Comparison of ENCODE assay signal across 14 mouse cellular contexts in the genomic region with DNA sequence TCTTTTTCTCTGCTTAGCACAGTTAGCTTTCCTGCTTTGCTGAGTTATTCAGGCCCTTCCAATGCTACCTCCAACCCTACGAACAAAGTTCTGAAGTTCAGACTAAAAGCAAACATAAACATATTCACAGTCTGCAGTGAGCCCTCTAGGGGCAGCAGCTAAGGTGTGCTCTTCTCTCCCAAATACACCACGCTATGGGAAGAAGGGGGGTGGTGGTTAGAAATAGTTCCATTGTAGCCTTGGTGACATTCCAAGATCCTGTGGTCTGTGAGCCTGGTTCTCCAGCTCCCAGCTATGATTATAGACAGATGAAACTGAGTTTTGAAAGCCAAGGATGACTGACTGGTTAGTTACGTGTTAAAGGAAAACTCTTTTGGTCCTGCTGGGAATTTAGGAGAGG. TPM values are rescaled to one million over a fixed set of nuclear protein-coding genes. Genes with fewer than 3 reads are reported as not detected.
A peak's percentile ranks its signal among the peaks of the same experiment; 100 is the strongest.
DNase-seq lines count a peak whose midpoint lies in the region; ATAC-seq and TF ChIP-seq lines count a peak whose summit lies in the region.
"Had no signal": no experiment of that assay in that cellular context is flagged by ENCODE, and none has a peak within 500 bp of the region (broad histone marks: within the 10 kb centered on the region; RNA-seq: fewer than 3 reads in every experiment).

No protein-coding gene starts in this region.

- no peak for TF ChIP-seq POLR2A in heart, adult 2 months (IDR thresholded peaks at IDR 0.05; ENCODE audit: insufficient read depth, low read depth, low read length)

- TF ChIP-seq CTCF in heart, adult 2 months (IDR thresholded peaks at IDR 0.05): peak; percentile 52
- peak; percentile 35; the same call in 1 of the 2 replicates for TF ChIP-seq CTCF in liver, embryonic 14.5 days (IDR thresholded peaks at IDR 0.05; ENCODE audit: low read depth)
- peak; percentile 12; the same call in 1 of the 2 replicates for TF ChIP-seq CTCF in E14TG2a.4 (conservative IDR thresholded peaks at IDR 0.05; ENCODE audit: low read length)

- TF ChIP-seq EP300 in heart, adult 2 months (IDR thresholded peaks at IDR 0.05; ENCODE audit: insufficient read depth, low read depth, low read length): no peak
- TF ChIP-seq EP300 in liver, embryonic 14.5 days (IDR thresholded peaks at IDR 0.05; ENCODE audit: low read depth): no peak

- DNase-seq in heart, adult 2 months: no peak
- DNase-seq in heart, postnatal 36 days: no peak
- DNase-seq in liver, embryonic 14.5 days (ENCODE audit: low read depth in 3 of 3, low spot score in 3 of 3): no peak
- no peak for DNase-seq in liver
- DNase-seq in limb, embryonic 10.5 days (ENCODE audit: low spot score): no peak
- no peak for DNase-seq in right cerebral cortex, postnatal 25 days
- DNase-seq in testis, postnatal 14 days (ENCODE audit: low spot score): no peak
- DNase-seq: adrenal gland, postnatal 10 days; cerebellum, adult 9-11 months; kidney, postnatal 25 days had no signal

- peaks cover 4% of the 10 kb centered on the region; the same call in 1 of the 2 replicates for H3K36me3 ChIP-seq in heart, adult 2 months (ENCODE audit: control insufficient read depth, insufficient read depth, low read length)
- H3K36me3 ChIP-seq in liver, embryonic 14.5 days (replicated peaks; ENCODE audit: control insufficient read depth, insufficient read depth, low read depth): no peaks in the 10 kb centered on the region
- no peaks in the 10 kb centered on the region for H3K36me3 ChIP-seq in E14TG2a.4 (ENCODE audit: insufficient read depth, low read length)
- H3K36me3 ChIP-seq in limb, embryonic 10.5 days: peaks cover 59% of the 10 kb centered on the region
- H3K36me3 ChIP-seq: limb, embryonic 13.5 days had no signal

- no peak overlapping the region for H3K4me3 ChIP-seq in heart, adult 2 months
- no peak overlapping the region for H3K4me3 ChIP-seq in liver, embryonic 14.5 days (ENCODE audit: insufficient read depth in 1 of 2, low read depth in 2 of 2, low read length in 2 of 2)
- H3K4me3 ChIP-seq in E14TG2a.4 (replicated peaks; ENCODE audit: low read length): no peak overlapping the region
- no peak overlapping the region for H3K4me3 ChIP-seq in limb, embryonic 10.5 days
- H3K4me3 ChIP-seq: limb, embryonic 13.5 days had no signal

- no peaks in the 10 kb centered on the region for H3K27me3 ChIP-seq in heart, adult 2 months (ENCODE audit: control insufficient read depth, insufficient read depth, low read length)
- no peaks in the 10 kb centered on the region; the same call in 1 of the 2 replicates for H3K27me3 ChIP-seq in liver, embryonic 14.5 days (ENCODE audit: control insufficient read depth, insufficient read depth, low read length)
- 0 out of 2 replicates have a peak, but pooled peaks cover 9% of the 10 kb centered on the region for H3K27me3 ChIP-seq in E14TG2a.4 (ENCODE audit: insufficient read depth, low read length)
- H3K27me3 ChIP-seq in limb, embryonic 10.5 days (ENCODE audit: low read depth, poor library complexity, severe bottlenecking): no peaks in the 10 kb centered on the region
- H3K27me3 ChIP-seq: limb, embryonic 13.5 days had no signal

- no peak overlapping the region for H3K4me2 ChIP-seq in liver, embryonic 14.5 days (ENCODE audit: low read depth)
- H3K4me2 ChIP-seq: limb, embryonic 13.5 days had no signal

- no peak overlapping the region for H3K27ac ChIP-seq in heart, adult 2 months
- H3K27ac ChIP-seq in liver, embryonic 14.5 days: no peak overlapping the region
- H3K27ac ChIP-seq in limb, embryonic 10.5 days: peak overlapping the region; percentile 8; the same call in 1 of the 2 replicates
- H3K27ac ChIP-seq: limb, embryonic 13.5 days had no signal

- H3K79me2 ChIP-seq in heart, adult 2 months (replicated peaks; ENCODE audit: control insufficient read depth, insufficient read depth, low read length): no peaks in the 10 kb centered on the region

- H3K9me3 ChIP-seq in liver, embryonic 14.5 days (ENCODE audit: control insufficient read depth, low read length): no peaks in the 10 kb centered on the region
- H3K9me3 ChIP-seq in E14TG2a.4 (ENCODE audit: low read length): no peaks in the 10 kb centered on the region
- no peaks in the 10 kb centered on the region for H3K9me3 ChIP-seq in limb, embryonic 10.5 days (replicated peaks)
- H3K9me3 ChIP-seq: limb, embryonic 13.5 days; megakaryocyte, embryonic 14.5 days had no signal

- H3K4me1 ChIP-seq in heart, adult 2 months (ENCODE audit: control insufficient read depth, insufficient read depth, low read length): no peaks in the 10 kb centered on the region
- H3K4me1 ChIP-seq in liver, embryonic 14.5 days (replicated peaks; ENCODE audit: control insufficient read depth in 2 of 2, insufficient read depth in 2 of 2, low read length in 1 of 2): peaks cover 0 to 8% of the 10 kb centered on the region in 2 experiments; a peak in 2 of 4 replicates
- no peaks in the 10 kb centered on the region for H3K4me1 ChIP-seq in E14TG2a.4 (replicated peaks; ENCODE audit: low read depth, low read length)
- H3K4me1 ChIP-seq in limb, embryonic 10.5 days: peaks cover 45% of the 10 kb centered on the region

- peak; percentile 14; the same call in 1 of the 2 replicates for ATAC-seq in liver, embryonic 14.5 days (ENCODE audit: insufficient read depth)
- ATAC-seq: CD4-positive, CD25-positive, alpha-beta regulatory T cell, adult 4 months had no signal

- WGBS in heart, adult 2 months: 52% methylated on average over 3 of the region's 3 CpGs
- 41% methylated on average over 3 of the region's 3 CpGs for WGBS in liver, embryonic 14.5 days (ENCODE audit: insufficient replicate concordance)
- 71% methylated on average over 3 of the region's 3 CpGs for WGBS in limb, embryonic 10.5 days

- intact Hi-C loops in heart, adult 2 months (cut with DNase I): no loop called here
- intact Hi-C loops in heart, postnatal 36 days (cut with DNase I): loop anchor here (10.0 kb wide), 1 partner anchor 982 kb away; no protein-coding TSS in a partner anchor

- H3K9ac ChIP-seq in heart, adult 2 months (ENCODE audit: low read depth, low read length): no peak overlapping the region
- H3K9ac ChIP-seq in liver, embryonic 14.5 days (replicated peaks): no peak overlapping the region
- H3K9ac ChIP-seq: limb, embryonic 13.5 days had no signal

RNA-seq across cellular contexts. Expression of a gene that starts 13.6 kb away (rescaled TPM):
- total RNA-seq in heart, adult 2 months (2021): 1 to 10 TPM; 4.4 to 5.0 TPM
- 3.1 and 8.1 TPM in 2 replicates for polyA plus RNA-seq in heart, adult 2 months (2012; rRNA removed)
- 10 to 100 TPM in 1 of 2 experiments, 1 to 10 TPM in 1; 7.1 to 10.1 TPM for total RNA-seq in heart, postnatal 36 days (2021)
- 2.9 and 4.0 TPM in 2 replicates for polyA plus RNA-seq in liver, embryonic 14.5 days (2012; rRNA removed)
- 5.6 and 6.1 TPM in 2 replicates for polyA plus RNA-seq in liver, embryonic 14.5 days (2014; fragmentation: Nextera tagmentation; extraction: Ambion mirVana)
- polyA plus RNA-seq in limb, embryonic 10.5 days (2016; fragmentation: Nextera tagmentation; extraction: Ambion mirVana): 371 and 448 TPM in 2 replicates

Comparison
In these comparisons a context has a peak if more than half of its experiments do, and no peak if none do; other contexts are left out.
1. RNA of a gene that starts 13.6 kb away (polyA plus RNA-seq): 371 to 448 TPM in limb, embryonic 10.5 days; 2.9 to 6.1 TPM in liver, embryonic 14.5 days and 3.1 to 8.1 TPM in heart, adult 2 months; every median in the first group is over 10 times any median in the second.
2. Peak in every context shown above with its lines, with median percentiles within 50 percentile points of each other: CTCF ChIP-seq.